Mouse (Mus musculus): ENCODE results near the gene S100a1.

DNA sequence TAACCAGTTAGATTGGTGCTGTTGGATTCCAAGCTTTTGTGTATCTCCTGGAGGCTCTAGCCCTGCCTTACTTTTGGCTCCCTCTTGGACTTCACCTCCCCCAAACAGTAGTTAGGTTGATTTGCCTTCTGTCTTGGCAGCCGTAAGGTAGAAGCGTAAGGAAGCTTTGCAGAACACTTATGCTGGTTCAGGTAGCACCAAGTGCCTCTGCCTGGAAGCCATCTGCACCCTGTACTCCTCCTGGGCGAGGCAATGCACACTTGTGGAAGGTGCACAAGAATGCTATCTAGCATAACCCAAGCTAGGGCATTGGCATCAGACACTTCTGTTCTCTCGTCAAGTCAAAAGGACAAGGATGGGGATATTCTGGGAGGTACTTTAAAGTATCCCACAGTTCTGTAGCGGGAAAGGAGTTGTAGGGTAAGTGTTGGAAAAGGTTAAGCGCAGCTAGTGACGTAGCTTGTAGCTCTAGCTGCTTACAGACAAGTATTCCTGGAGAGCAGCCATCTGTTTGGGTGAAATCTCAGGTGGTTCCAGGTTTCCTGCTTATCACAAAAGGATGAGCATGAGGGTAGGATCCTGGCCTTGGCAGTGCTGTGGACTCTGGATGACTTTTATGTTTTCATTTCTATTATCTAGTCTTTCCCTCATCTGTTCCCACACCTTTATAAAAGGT is 18.2 kb downstream of the S100a1 start:
- no peak for TF ChIP-seq CTCF (IDR thresholded peaks at IDR 0.05; ENCODE audit: insufficient read depth, low read length)
- no peak for TF ChIP-seq POLR2A (IDR thresholded peaks at IDR 0.05; ENCODE audit: borderline replicate concordance, extremely low read depth, low read depth, low read length)

Measured in lung, adult 2 months (tissue).